Comparison of ENCODE assay signal across 10 mouse cellular contexts in the genomic region with DNA sequence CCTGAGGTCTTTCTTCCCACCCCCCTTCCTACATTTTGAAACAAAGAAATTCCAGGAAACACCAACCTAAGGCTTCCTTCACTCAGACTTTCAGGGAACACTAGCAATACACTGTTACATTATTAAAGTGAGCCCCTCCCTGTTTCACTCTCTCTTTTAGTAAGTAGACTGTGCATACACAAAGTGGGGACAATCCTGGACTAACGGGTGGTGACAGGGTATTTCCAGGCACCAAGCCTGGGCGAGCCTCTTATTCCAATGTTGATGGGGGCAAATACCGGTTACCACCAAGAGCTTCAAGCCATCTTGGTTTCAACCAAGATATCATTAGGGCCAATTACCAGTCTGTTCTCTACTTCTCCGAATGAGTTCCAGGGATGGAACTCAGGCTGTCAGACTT. TPM values are rescaled to one million over a fixed set of nuclear protein-coding genes. Genes with fewer than 3 reads are reported as not detected.
DNase-seq lines count a peak whose midpoint lies in the region; ATAC-seq and TF ChIP-seq lines count a peak whose summit lies in the region.
"Had no signal": no experiment of that assay in that cellular context is flagged by ENCODE, and none has a peak within 500 bp of the region (broad histone marks: within the 10 kb centered on the region; RNA-seq: fewer than 3 reads in every experiment).

No protein-coding gene starts in this region.

- peaks cover 65% of the 10 kb centered on the region for H3K4me1 ChIP-seq in heart, embryonic 15.5 days (replicated peaks)
- H3K4me1 ChIP-seq in cortical plate, adult 2 months (ENCODE audit: control insufficient read depth, insufficient read depth, low read length) = no peaks in the 10 kb centered on the region; the same call in 1 of the 2 replicates
- peaks cover 71% of the 10 kb centered on the region for H3K4me1 ChIP-seq in hindbrain, embryonic 15.5 days (replicated peaks)
- peaks cover 72% of the 10 kb centered on the region for H3K4me1 ChIP-seq in neural tube, embryonic 12.5 days
- no peaks in the 10 kb centered on the region; the same call in 1 of the 2 replicates for H3K4me1 ChIP-seq in liver, embryonic 12.5 days
- H3K4me1 ChIP-seq: liver, embryonic 13.5 days had no signal

- ATAC-seq in heart, embryonic 15.5 days (replicated peaks; ENCODE audit: insufficient number of reproducible peaks, insufficient read depth, low FRiP score, low read depth) = no peak
- ATAC-seq in hindbrain, embryonic 15.5 days (ENCODE audit: low FRiP score, low read depth) = no peak
- ATAC-seq in neural tube, embryonic 12.5 days (ENCODE audit: low FRiP score, low read depth) = no peak
- ATAC-seq in liver, embryonic 12.5 days = no peak

- WGBS in heart, embryonic 15.5 days = 62% methylated on average over 4 of the region's 4 CpGs
- 51% methylated on average over 4 of the region's 4 CpGs for WGBS in hindbrain, embryonic 15.5 days
- WGBS in neural tube, embryonic 12.5 days = 46% methylated on average over 4 of the region's 4 CpGs
- 42% methylated on average over 4 of the region's 4 CpGs for WGBS in liver, embryonic 12.5 days (ENCODE audit: insufficient replicate concordance)

- no peaks in the 10 kb centered on the region for H3K36me3 ChIP-seq in heart, embryonic 15.5 days
- H3K36me3 ChIP-seq in hindbrain, embryonic 15.5 days = no peaks in the 10 kb centered on the region
- H3K36me3 ChIP-seq in neural tube, embryonic 12.5 days = no peaks in the 10 kb centered on the region
- no peaks in the 10 kb centered on the region for H3K36me3 ChIP-seq in liver, embryonic 12.5 days
- H3K36me3 ChIP-seq: G1E; liver, embryonic 13.5 days had no signal

- no peak for DNase-seq in heart, postnatal 10 days
- DNase-seq in frontal cortex, postnatal 25 days (ENCODE audit: low spot score in 2 of 2) = no peak
- DNase-seq in spleen, postnatal 36 days (ENCODE audit: low spot score in 2 of 2) = no peak
- DNase-seq: liver, embryonic 13.5 days had no signal

- no peaks in the 10 kb centered on the region for H3K27me3 ChIP-seq in heart, embryonic 15.5 days
- H3K27me3 ChIP-seq in hindbrain, embryonic 15.5 days = no peaks in the 10 kb centered on the region
- no peaks in the 10 kb centered on the region for H3K27me3 ChIP-seq in neural tube, embryonic 12.5 days (replicated peaks)
- peaks cover 97% of the 10 kb centered on the region for H3K27me3 ChIP-seq in liver, embryonic 12.5 days (replicated peaks)

- H3K9me3 ChIP-seq in heart, embryonic 15.5 days (replicated peaks) = no peaks in the 10 kb centered on the region
- H3K9me3 ChIP-seq in hindbrain, embryonic 15.5 days = no peaks in the 10 kb centered on the region
- H3K9me3 ChIP-seq in neural tube, embryonic 12.5 days = no peaks in the 10 kb centered on the region
- no peaks in the 10 kb centered on the region for H3K9me3 ChIP-seq in liver, embryonic 12.5 days (replicated peaks)
- H3K9me3 ChIP-seq: liver, embryonic 13.5 days had no signal

- no peak for TF ChIP-seq POLR2A in cortical plate, adult 2 months (IDR thresholded peaks at IDR 0.05; ENCODE audit: extremely low read depth, insufficient read depth, low read length)

- H3K27ac ChIP-seq in heart, embryonic 15.5 days = no peak overlapping the region
- H3K27ac ChIP-seq in cortical plate, adult 2 months (ENCODE audit: insufficient read depth, low read length) = no peak overlapping the region
- no peak overlapping the region for H3K27ac ChIP-seq in hindbrain, embryonic 15.5 days (replicated peaks)
- H3K27ac ChIP-seq in neural tube, embryonic 12.5 days = no peak overlapping the region
- H3K27ac ChIP-seq in liver, embryonic 12.5 days = no peak overlapping the region
- H3K27ac ChIP-seq: liver, embryonic 13.5 days had no signal

- H3K4me3 ChIP-seq in heart, embryonic 15.5 days = peak overlapping the region; percentile 92
- peak overlapping the region; percentile 53; the same call in 1 of the 2 replicates for H3K4me3 ChIP-seq in cortical plate, adult 2 months (ENCODE audit: insufficient read depth, low read length)
- H3K4me3 ChIP-seq in hindbrain, embryonic 15.5 days = peak overlapping the region; percentile 94
- peak overlapping the region; percentile 95 for H3K4me3 ChIP-seq in neural tube, embryonic 12.5 days
- no peak overlapping the region for H3K4me3 ChIP-seq in liver, embryonic 12.5 days

- TF ChIP-seq CTCF in cortical plate, adult 2 months (IDR thresholded peaks at IDR 0.05; ENCODE audit: extremely low read depth, insufficient read depth, low read length) = no peak

- no peak overlapping the region for H3K9ac ChIP-seq in heart, embryonic 15.5 days
- H3K9ac ChIP-seq in hindbrain, embryonic 15.5 days = no peak overlapping the region
- peak overlapping the region; percentile 98; the same call in 1 of the 2 replicates for H3K9ac ChIP-seq in neural tube, embryonic 12.5 days
- no peak overlapping the region for H3K9ac ChIP-seq in liver, embryonic 12.5 days
- H3K9ac ChIP-seq: liver, embryonic 13.5 days had no signal

- H3K4me2 ChIP-seq in heart, embryonic 15.5 days = peak overlapping the region; percentile 77
- peak overlapping the region; percentile 77 for H3K4me2 ChIP-seq in hindbrain, embryonic 15.5 days
- peak overlapping the region; percentile 83 for H3K4me2 ChIP-seq in neural tube, embryonic 12.5 days (replicated peaks)
- no peak overlapping the region for H3K4me2 ChIP-seq in liver, embryonic 12.5 days

- intact Hi-C loops in heart, postnatal 10 days (cut with DNase I) = loop anchor here (2.0 kb wide), 2 partner anchors 17 to 45 kb away; no protein-coding TSS in a partner anchor

RNA-seq across cellular contexts. Expression of a gene that starts 2.4 kb away (rescaled TPM):
- 4.6 and 5.1 TPM in 2 replicates for polyA plus RNA-seq in heart, embryonic 15.5 days (2015; fragmentation: Nextera tagmentation; extraction: Ambion mirVana)
- 10 to 100 TPM; 55.1 to 57.2 TPM for total RNA-seq in heart, postnatal 10 days (2021)
- 39.8 and 42.3 TPM in 2 replicates for polyA plus RNA-seq in cortical plate, adult 2 months (2012; rRNA removed)
- 4.4 and 5.0 TPM in 2 replicates for polyA plus RNA-seq in hindbrain, embryonic 15.5 days (2015; fragmentation: Nextera tagmentation; extraction: Ambion mirVana)
- 6.6 and 7.4 TPM in 2 replicates for polyA plus RNA-seq in neural tube, embryonic 12.5 days (2016; fragmentation: Nextera tagmentation; extraction: Ambion mirVana)
- polyA plus RNA-seq in liver, embryonic 12.5 days (2016; fragmentation: Nextera tagmentation; extraction: Ambion mirVana) = 0.24 and 0.37 TPM in 2 replicates
- polyA plus RNA-seq: G1E had no signal

RNA-seq across cellular contexts. Expression of a gene that starts 55.2 kb away (rescaled TPM):
- 0.68 and 2.3 TPM in 2 replicates for polyA plus RNA-seq in heart, embryonic 15.5 days (2015; fragmentation: Nextera tagmentation; extraction: Ambion mirVana)
- under 1 TPM; 0.25 to 0.41 TPM for total RNA-seq in heart, postnatal 10 days (2021)
- polyA plus RNA-seq in cortical plate, adult 2 months (2012; rRNA removed) = 0.55 and 1.0 TPM in 2 replicates
- polyA plus RNA-seq in hindbrain, embryonic 15.5 days (2015; fragmentation: Nextera tagmentation; extraction: Ambion mirVana) = 0.25 and 1.6 TPM in 2 replicates
- polyA plus RNA-seq in neural tube, embryonic 12.5 days (2016; fragmentation: Nextera tagmentation; extraction: Ambion mirVana) = 0.28 and 0.32 TPM in 2 replicates
- polyA plus RNA-seq in liver, embryonic 12.5 days (2016; fragmentation: Nextera tagmentation; extraction: Ambion mirVana) = 0.21 and 0.36 TPM in 2 replicates
- polyA plus RNA-seq: G1E had no signal
